Mouse (Mus musculus): ENCODE results near the gene Homer2.

The Homer2 gene

GRCm38 (mm10) chr7:81698357-81698756 is 9.0 kb downstream of the Homer2 start:
- no peak for DNase-seq (ENCODE audit: low spot score in 2 of 2)

- no peak for DNase-seq (ENCODE audit: low spot score in 2 of 2)
These were observed 9.4 kb downstream of the Homer2 start for GRCm38 (mm10) chr7:81697954-81698353.

GRCm38 (mm10) chr7:81695763-81696533 is 11.4 kb downstream of the Homer2 start:
- DNase-seq (ENCODE audit: low spot score in 2 of 2) = no peak

- peak in 1 of 2 experiments; percentile 54 for DNase-seq (ENCODE audit: low spot score in 2 of 2)
These were observed 16.3 kb downstream of the Homer2 start for GRCm38 (mm10) chr7:81691067-81691466.

- DNase-seq (ENCODE audit: low spot score in 2 of 2) = no peak
These were observed 18.1 kb downstream of the Homer2 start for GRCm38 (mm10) chr7:81689116-81689681.

- no peak for DNase-seq (ENCODE audit: low spot score in 2 of 2)
These were observed 18.9 kb downstream of the Homer2 start for GRCm38 (mm10) chr7:81688378-81688777.

GRCm38 (mm10) chr7:81687684-81688316 is 19.5 kb downstream of the Homer2 start:
- no peak for DNase-seq (ENCODE audit: low spot score in 2 of 2)

GRCm38 (mm10) chr7:81685375-81685774 is 22.0 kb downstream of the Homer2 start:
- no peak for DNase-seq (ENCODE audit: low spot score in 2 of 2)

- DNase-seq (ENCODE audit: low spot score in 2 of 2) = no peak
These were observed 23.4 kb downstream of the Homer2 start for GRCm38 (mm10) chr7:81683779-81684422.

- DNase-seq (ENCODE audit: low spot score in 2 of 2) = no peak
These were observed 25.9 kb downstream of the Homer2 start for GRCm38 (mm10) chr7:81681386-81681785.

GRCm38 (mm10) chr7:81673359-81674013 is 33.8 kb downstream of the Homer2 start:
- DNase-seq (ENCODE audit: low spot score in 2 of 2) = no peak

- DNase-seq (ENCODE audit: low spot score in 2 of 2) = no peak
These were observed 34.5 kb downstream of the Homer2 start for GRCm38 (mm10) chr7:81672735-81673291.

- no peak for DNase-seq (ENCODE audit: low spot score in 2 of 2)
These were observed 40.2 kb downstream of the Homer2 start for GRCm38 (mm10) chr7:81667156-81667555.

GRCm38 (mm10) chr7:81666585-81666984 is 40.7 kb downstream of the Homer2 start:
- DNase-seq (ENCODE audit: low spot score in 2 of 2) = no peak

GRCm38 (mm10) chr7:81663057-81663456 is 44.3 kb downstream of the Homer2 start:
- no peak for DNase-seq (ENCODE audit: low spot score in 2 of 2)

- DNase-seq (ENCODE audit: low spot score in 2 of 2) = no peak
These were observed 49.5 kb downstream of the Homer2 start for GRCm38 (mm10) chr7:81657631-81658347.

GRCm38 (mm10) chr7:81657055-81657454 is 50.3 kb downstream of the Homer2 start:
- no peak for DNase-seq (ENCODE audit: low spot score in 2 of 2)

GRCm38 (mm10) chr7:81656635-81657034 is 50.7 kb downstream of the Homer2 start:
- no peak for DNase-seq (ENCODE audit: low spot score in 2 of 2)

- no peak for DNase-seq (ENCODE audit: low spot score in 2 of 2)
These were observed 52.2 kb downstream of the Homer2 start for GRCm38 (mm10) chr7:81654946-81655718.

GRCm38 (mm10) chr7:81653988-81654387 is 53.3 kb downstream of the Homer2 start:
- no peak for DNase-seq (ENCODE audit: low spot score in 2 of 2)

Measured in spleen, postnatal 4 days (tissue).